Mouse (Mus musculus): ENCODE data around the gene Rftn1.

DNA sequence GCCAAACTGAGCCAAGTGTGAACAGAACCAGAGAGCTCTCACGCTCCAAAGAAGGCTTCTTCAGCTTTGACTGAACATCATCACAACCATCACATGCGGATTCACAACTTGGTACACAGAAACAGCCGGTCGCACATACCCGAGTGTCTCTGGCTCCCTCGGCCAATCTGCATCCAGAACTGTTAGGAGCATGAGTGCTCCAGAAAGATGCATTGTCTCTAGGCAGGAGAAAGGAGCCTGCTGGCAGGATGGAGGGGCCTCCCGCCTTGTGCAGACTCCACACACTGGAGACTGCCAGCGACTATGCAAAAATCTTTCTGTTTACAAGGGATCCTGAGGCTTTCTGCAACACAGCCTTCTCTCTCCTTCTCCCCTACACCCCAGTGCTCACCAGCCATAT lies 75.8 kb downstream of the Rftn1 start:
- TF ChIP-seq CTCF (IDR thresholded peaks at IDR 0.05; ENCODE audit: borderline replicate concordance, insufficient read depth, low read depth, low read length) (no peak), POLR2A (IDR thresholded peaks at IDR 0.05; ENCODE audit: borderline replicate concordance, insufficient read depth, low read length) (no peak)
